Mouse (Mus musculus) megakaryocyte, embryonic 14.5 days (primary cell): Measurements from ENCODE around the gene Tas1r1.

ENCODE experiments used
- FLI1 ChIP-seq: IDR thresholded peaks from 2 replicates; pipeline ENCODE4 v1.6.1; 2012; ENCODE audit warnings: low read length, inconsistent platforms, mixed read lengths
- GATA1 ChIP-seq: IDR thresholded peaks from 3 replicates; pipeline ENCODE4 v1.6.1; 2012; ENCODE audit warnings: mixed read lengths, low read length, inconsistent platforms, borderline replicate concordance

DNA sequence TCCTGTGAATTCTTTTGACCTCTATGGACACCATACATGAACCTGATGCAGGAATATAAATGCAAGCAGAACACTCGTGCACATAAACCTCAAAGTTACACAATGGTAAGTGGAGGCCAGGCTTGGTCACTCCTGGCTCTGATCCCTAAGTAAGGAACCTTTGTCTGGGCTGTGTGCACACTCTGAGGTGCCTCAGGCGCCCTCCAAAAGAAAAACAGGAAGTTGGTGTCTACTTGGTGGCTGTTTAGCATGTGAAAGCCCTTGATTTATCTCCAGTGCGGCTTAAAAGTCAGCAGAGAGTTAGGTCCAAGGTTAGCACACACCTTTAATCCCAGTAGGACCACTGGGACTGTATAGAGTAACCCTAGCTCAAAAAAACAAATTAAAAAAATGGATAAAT, 38.9 kb downstream of the Tas1r1 start:
- TF ChIP-seq GATA1 (no peak), FLI1 (no peak)
